Mouse (Mus musculus) olfactory bulb, adult 2 months (tissue): ENCODE measurements around the gene Cntnap1.

Experiments
- CTCF ChIP-seq: fragments of 200-500 bp; IDR thresholded peaks from 2 replicates; pipeline ENCODE4 v1.5.1; 2012; ENCODE audit warnings: low read depth, mild to moderate bottlenecking, low read length, moderate library complexity; ENCODE audit not compliant: insufficient read depth
- POLR2A ChIP-seq: fragments of 200-500 bp; IDR thresholded peaks from 2 replicates; pipeline ENCODE4 v1.6.1; 2012; ENCODE audit warnings: mild to moderate bottlenecking, low read depth, low read length, moderate library complexity; ENCODE audit not compliant: insufficient read depth

GRCm38 (mm10) chr11:101221306-101221986 lies 51.1 kb downstream of the Cntnap1 start:
- TF ChIP-seq CTCF (no peak), POLR2A (no peak)
